Mouse (Mus musculus): ENCODE measurements around the gene Pdcd10. TPM values are rescaled to one million over a fixed set of nuclear protein-coding genes. Genes with fewer than 3 reads are reported as not detected.

The Pdcd10 gene
- 100 to 1,000 TPM; 119 to 132 TPM for total RNA-seq (2023)

GRCm38 (mm10) chr3:75556695-75557291 is at the start of gene Pdcd10:
Gene Pdcd10, minus strand, starts transcription at chr3:75556856.

GRCm38 (mm10) chr3:75557292-75557691 is 636 bp upstream of the Pdcd10 start, which contains the start of gene Serpini1:
Gene Serpini1, plus strand, starts transcription at chr3:75557547.

GRCm38 (mm10) chr3:75482056-75482455 is 74.6 kb downstream of the Pdcd10 start, which contains the start of gene Wdr49:
Gene Wdr49, minus strand, starts transcription at chr3:75482156.

Other genes with a start within 250 kb of the Pdcd10 start
- 1 to 10 TPM; 1.7 to 1.9 TPM for gene Wdr49, start 74.7 kb downstream of the Pdcd10 start, total RNA-seq (2023)
- gene Serpini1, start 691 bp upstream of the Pdcd10 start, total RNA-seq (2023): 10 to 100 TPM; 20.2 to 22.4 TPM
- gene Gm29133, start 191.3 kb upstream of the Pdcd10 start, total RNA-seq (2023): not detected

All from T-cell, adult 66 days (primary cell).